Mouse (Mus musculus): ENCODE measurements at regions not wholly inside any gene's neighbourhood (a gene's known extent, or its start where the extent isn't known, plus 50 kb on each side); places are given as distances from the start of the nearest gene placed in this dataset.

- TF ChIP-seq CTCF (IDR thresholded peaks at IDR 0.05; ENCODE audit: low read depth, low read length) (no peak), POLR2A (IDR thresholded peaks at IDR 0.05; ENCODE audit: insufficient read depth, low read length) (no peak), EP300 (IDR thresholded peaks at IDR 0.05; ENCODE audit: insufficient read depth, low read depth, low read length) (no peak)
Measured at GRCm38 (mm10) chr13:113523503-113523902, 94.9 kb downstream of the Snx18 start.
